Mouse (Mus musculus) v-Abl transformed pro-B cells (cell line): ENCODE data around the gene Hsd3b7.

Experiments used
- in situ Hi-C, 2 experiments: fragments of 400-800 bp; cut with MboI; formaldehyde crosslinking; loops; one replicate each; pipeline ENCODE4 v1.15.1; 2025; ENCODE audit not compliant: unreplicated experiment in 2 of 2

Hsd3b7 gene

GRCm38 (mm10) chr7:127773664-127774384, 26.6 kb upstream of the Hsd3b7 start:
- in situ Hi-C loops: loop anchor here (5.0 to 10.0 kb wide), 3 partner anchors 163 to 461 kb away; partner anchors contain the start of genes 9130023H24Rik (in 1 of the 2) and Armc5 (in 1 of the 2)

GRCm38 (mm10) chr7:127775837-127776236, 24.6 kb upstream of the Hsd3b7 start:
- in situ Hi-C loops: loop anchor here (10.0 to 25.0 kb wide), 3 partner anchors 329 to 936 kb away; partner anchors contain the start of genes 9130023H24Rik (in 1 of the 2) and Armc5 (in 1 of the 2)

GRCm38 (mm10) chr7:127776426-127776825, 24.0 kb upstream of the Hsd3b7 start, which contains the start of gene Setd1a:
TSS of gene Setd1a (plus strand) at chr7:127776670.
- in situ Hi-C loops: loop anchor here (10.0 to 25.0 kb wide), 3 partner anchors 328 to 936 kb away; partner anchors contain the start of genes 9130023H24Rik (in 1 of the 2) and Armc5 (in 1 of the 2)

GRCm38 (mm10) chr7:127776878-127777473, 23.4 kb upstream of the Hsd3b7 start:
- in situ Hi-C loops: loop anchor here (10.0 to 25.0 kb wide), 3 partner anchors 328 to 935 kb away; partner anchors contain the start of genes 9130023H24Rik (in 1 of the 2) and Armc5 (in 1 of the 2)

DNA sequence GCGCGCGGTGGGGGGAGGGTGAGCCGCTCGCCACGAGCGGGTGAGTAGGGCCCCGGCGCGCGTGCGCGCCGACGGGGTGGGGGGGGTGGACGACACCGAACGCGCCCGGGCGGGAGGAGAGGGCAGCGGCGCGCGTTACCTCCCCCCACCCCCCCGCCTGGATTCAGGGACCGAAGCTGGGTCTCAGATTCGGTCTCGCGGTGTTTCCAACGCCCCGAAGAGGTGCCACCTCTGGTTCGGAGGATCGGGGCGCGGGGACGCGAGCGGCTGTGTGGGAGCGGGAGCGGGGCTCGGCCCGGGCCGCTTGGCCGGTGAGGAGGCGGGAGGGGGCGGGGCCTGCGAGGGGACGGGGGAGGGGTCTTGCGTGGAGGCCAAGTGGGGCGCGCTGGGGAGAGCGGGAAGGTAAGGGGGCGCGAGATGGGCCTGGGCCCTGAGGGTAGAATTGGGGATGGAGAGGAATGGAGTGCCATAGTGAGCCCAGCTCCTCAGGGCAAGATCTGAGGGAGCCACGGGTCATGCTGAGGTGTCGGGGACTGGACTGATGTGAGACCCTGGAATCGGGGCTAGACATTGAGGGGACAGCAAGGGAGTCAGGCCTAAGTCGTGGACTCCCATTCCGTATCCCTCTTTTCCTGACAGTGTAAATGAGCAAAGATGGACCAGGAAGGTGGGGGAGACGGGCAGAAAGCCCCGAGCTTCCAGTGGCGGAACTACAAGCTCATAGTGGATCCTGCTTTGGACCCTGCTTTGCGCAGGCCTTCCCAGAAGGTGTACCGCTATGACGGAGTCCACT, 22.7 kb upstream of the Hsd3b7 start:
- in situ Hi-C loops: loop anchor here (10.0 to 25.0 kb wide), 3 partner anchors 327 to 935 kb away; partner anchors contain the start of genes 9130023H24Rik (in 1 of the 2) and Armc5 (in 1 of the 2)

- in situ Hi-C loops: loop anchor here (10.0 to 25.0 kb wide), 3 partner anchors 326 to 934 kb away; partner anchors contain the start of genes 9130023H24Rik (in 1 of the 2) and Armc5 (in 1 of the 2)
Observed at GRCm38 (mm10) chr7:127778350-127778749, 22.1 kb upstream of the Hsd3b7 start.

- in situ Hi-C loops: loop anchor here (25.0 kb wide), 1 partner anchor 927 kb away; no protein-coding TSS in a partner anchor
Observed at GRCm38 (mm10) chr7:127785308-127785707, 15.1 kb upstream of the Hsd3b7 start, which contains the start of gene Gm49388. TSS of gene Gm49388 (plus strand) at chr7:127785608.

- in situ Hi-C loops: loop anchor here (25.0 kb wide), 1 partner anchor 915 kb away; no protein-coding TSS in a partner anchor
Observed at GRCm38 (mm10) chr7:127797076-127797845, 3.1 kb upstream of the Hsd3b7 start.

DNA sequence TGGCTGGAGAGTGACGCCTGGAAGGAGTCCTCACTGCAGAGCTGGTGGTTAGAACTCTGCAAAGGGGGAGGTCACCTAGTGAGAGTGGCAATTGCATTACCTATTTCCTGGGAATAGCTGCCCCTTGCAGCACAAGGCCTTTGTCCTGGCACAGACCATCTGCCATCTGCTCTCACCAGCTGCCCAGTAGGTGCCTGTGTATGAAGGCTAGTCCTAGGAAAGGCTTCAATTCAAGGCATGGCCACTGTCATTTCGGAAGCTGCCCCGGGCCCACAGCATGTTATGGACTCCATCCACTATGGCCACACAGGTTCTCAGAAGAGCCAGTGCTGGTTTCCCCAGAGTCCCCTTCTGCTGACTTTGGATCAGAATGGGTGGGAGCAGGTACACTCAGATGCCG, 1.8 kb upstream of the Hsd3b7 start:
- in situ Hi-C loops: loop anchor here (25.0 kb wide), 1 partner anchor 914 kb away; no protein-coding TSS in a partner anchor

DNA sequence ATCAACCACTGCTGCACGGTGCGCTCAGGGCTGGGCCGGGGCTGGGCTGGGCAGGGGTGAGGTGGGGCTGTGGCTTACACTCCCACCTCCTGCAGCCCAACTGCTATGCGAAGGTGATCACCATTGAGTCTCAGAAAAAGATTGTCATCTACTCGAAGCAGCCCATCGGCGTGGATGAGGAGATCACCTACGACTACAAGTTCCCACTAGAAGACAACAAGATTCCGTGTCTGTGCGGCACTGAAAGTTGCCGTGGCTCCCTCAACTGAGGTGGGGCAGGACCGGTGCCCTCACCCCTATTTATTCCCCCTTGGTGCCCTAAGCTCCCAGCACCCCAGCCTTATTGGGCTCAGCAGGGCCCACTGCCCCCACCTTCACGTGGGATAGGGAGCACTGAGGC, 1.2 kb upstream of the Hsd3b7 start:
- in situ Hi-C loops: loop anchor here (25.0 kb wide), 1 partner anchor 913 kb away; no protein-coding TSS in a partner anchor

DNA sequence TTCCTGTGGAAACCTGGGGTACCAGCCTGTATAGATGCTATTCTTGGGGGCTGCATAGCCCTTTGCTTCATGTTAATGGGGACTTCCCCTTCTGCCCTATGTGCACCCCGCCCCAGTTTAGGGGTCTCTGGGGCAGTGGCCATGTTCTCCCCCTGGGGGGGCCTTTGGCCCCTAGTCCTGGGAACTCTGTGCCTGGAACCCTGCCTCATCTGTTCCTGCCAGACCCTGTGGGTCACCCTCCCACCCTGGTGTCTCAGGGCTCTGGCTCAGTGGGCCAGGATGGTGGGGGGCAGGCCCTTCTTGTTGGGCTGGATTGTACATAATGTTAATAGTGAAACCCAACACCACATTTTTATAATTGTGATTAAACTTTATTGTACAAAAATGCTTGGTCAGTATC, 666 bp upstream of the Hsd3b7 start:
- in situ Hi-C loops: loop anchor here (10.0 to 25.0 kb wide), 2 partner anchors 145 to 913 kb away; partner anchors contain the start of gene Prss36 (in 1 of the 2)

DNA sequence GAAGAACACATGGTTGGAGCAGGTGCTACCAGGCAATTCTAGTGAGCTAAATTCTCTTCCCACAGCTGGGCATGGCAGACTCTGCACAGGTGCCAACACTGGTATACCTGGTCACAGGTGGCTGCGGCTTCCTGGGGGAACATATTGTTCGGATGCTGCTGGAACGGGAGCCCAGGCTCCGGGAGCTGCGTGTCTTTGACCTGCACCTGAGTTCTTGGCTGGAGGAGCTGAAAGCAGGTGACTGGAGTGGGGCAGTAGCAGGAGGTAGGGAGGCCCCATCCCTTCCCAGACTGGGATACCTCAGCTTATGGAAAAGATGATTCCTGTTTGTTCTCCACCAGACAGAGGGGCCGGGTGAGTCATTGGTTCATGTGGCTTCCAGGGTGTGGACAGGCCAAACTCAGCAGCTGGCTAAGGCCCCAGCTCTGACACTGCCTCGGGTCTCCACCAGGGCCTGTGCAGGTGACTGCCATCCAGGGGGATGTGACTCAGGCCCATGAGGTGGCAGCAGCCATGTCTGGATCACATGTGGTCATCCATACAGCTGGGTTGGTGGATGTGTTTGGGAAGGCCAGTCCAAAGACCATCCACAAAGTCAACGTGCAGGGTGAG, 712 bp downstream of the Hsd3b7 start:
- in situ Hi-C loops: loop anchor here in 1 of 2 experiments (10.0 kb wide), 1 partner anchor 144 kb away; the partner anchor contains the start of gene Prss36

DNA sequence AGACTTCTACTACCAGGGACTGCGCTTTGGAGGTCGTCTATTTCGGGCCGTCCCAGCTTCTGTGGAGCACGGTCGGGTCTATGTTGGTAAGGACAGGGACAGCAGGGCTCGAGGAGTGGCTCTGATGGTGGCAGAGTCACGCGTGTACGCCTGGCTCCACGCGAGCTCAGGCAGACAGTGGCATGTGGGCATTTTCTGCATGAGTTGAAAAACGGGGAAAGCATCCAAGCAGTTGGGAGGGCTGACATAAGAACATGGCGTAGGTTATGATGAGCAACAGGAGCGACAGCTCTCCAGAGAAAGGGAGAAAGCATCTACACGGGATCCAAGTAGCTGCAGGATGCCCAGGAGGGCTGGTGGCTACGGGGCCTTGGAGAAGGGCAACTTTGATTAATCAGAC, 1.9 kb downstream of the Hsd3b7 start:
- in situ Hi-C loops: loop anchor here in 1 of 2 experiments (10.0 kb wide), 1 partner anchor 142 kb away; the partner anchor contains the start of gene Prss36

GRCm38 (mm10) chr7:127808821-127809220, 8.4 kb downstream of the Hsd3b7 start:
- in situ Hi-C loops: loop anchor here in 1 of 2 experiments (10.0 kb wide), 1 partner anchor 136 kb away; the partner anchor contains the start of gene Prss36

- in situ Hi-C loops: loop anchor here in 1 of 2 experiments (10.0 kb wide), 1 partner anchor 135 kb away; the partner anchor contains the start of gene Prss36
Observed at GRCm38 (mm10) chr7:127809846-127810245, 9.4 kb downstream of the Hsd3b7 start.

- in situ Hi-C loops: no loop called here
Observed at GRCm38 (mm10) chr7:127810650-127811049, 10.2 kb downstream of the Hsd3b7 start.

DNA sequence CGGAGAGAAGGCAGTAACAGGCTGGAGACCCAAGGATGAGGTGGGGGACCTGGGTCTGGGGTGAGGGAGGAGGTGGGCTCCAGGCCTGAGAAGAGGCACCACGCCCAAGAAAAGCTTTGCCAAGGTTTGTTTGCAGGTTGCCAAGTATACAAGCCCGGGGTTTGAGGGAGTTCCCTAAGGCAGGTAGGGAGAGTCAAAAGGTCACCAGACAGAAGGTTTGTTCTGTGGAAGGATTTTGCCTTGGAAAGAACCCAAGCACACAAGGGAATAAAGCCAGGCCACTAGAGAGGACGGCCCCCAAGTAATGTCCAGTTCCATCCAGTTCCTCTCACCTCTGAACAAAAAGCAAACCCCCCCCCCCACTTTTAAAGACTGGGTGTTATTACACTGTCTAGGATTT, 10.8 kb downstream of the Hsd3b7 start:
- in situ Hi-C loops: no loop called here

DNA sequence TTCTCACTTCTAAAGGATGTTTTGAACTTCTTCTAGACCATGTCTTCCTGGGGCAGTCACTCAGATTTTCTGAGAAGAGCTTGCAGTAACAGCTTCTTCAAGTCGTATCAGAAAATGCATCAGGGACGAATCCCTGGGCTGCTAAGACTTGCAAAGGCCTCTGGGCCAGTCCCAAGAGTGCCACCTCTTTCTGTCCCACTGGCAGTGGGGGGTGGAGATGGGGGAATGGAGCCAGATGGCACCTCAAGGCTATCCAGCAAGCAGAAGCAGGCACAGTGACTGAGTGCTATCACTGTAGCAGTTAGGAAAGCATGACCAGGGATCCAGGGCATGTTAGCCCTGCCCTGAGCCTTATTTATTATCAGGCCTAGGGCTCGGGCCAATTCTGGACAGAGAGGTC, 11.9 kb downstream of the Hsd3b7 start:
- in situ Hi-C loops: no loop called here
